Mouse (Mus musculus) fibroblast of lung, adult 2 months (primary cell): Measurements from ENCODE around the gene Spata32.
A peak's percentile ranks its signal among the peaks of the same experiment; 100 is the strongest.

Experiments used
- DNase-seq: peaks from one replicate; pipeline ENCODE4 v3.0.0-alpha.2; 2011; ENCODE audit warnings: low read depth

The Spata32 gene

DNA sequence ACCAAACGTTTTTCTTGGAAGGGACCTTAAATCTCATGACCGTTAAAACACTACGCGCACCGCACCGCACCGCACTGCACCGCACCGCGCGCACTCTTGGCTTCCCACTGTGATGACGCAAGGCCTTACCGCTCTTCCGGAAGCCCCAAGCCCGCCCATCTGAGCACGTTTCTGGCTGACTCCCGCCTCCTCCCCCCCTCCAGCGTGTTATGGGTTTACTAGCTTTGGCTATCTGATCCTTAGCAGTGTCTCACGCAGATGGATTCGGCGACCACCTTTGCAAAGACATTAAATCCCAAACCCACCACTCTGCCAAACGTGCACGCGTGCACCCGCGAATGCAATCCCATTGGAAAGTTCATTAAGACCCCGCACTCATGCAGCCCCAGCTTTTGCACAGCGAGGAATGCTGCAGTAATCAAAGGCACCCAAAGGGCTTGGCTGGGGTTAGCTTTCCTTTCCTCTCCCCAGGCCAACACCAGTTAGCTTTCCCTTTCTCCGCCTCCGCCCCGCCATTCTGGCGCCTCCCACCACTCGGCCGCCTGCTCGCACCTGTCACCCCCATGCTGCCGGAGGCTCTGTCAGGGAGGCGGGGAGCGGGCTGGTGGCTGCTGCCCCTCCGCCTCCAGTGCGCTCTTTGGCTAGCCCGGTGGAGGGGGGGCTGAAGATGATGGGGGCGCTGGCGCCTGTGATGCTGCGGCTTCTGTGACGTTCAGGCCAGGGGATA, at the start of gene Spata32:
TSS of gene Spata32 (minus strand) at position 643 of the 727 bp plus-strand sequence.
- DNase-seq, result no peak

DNA sequence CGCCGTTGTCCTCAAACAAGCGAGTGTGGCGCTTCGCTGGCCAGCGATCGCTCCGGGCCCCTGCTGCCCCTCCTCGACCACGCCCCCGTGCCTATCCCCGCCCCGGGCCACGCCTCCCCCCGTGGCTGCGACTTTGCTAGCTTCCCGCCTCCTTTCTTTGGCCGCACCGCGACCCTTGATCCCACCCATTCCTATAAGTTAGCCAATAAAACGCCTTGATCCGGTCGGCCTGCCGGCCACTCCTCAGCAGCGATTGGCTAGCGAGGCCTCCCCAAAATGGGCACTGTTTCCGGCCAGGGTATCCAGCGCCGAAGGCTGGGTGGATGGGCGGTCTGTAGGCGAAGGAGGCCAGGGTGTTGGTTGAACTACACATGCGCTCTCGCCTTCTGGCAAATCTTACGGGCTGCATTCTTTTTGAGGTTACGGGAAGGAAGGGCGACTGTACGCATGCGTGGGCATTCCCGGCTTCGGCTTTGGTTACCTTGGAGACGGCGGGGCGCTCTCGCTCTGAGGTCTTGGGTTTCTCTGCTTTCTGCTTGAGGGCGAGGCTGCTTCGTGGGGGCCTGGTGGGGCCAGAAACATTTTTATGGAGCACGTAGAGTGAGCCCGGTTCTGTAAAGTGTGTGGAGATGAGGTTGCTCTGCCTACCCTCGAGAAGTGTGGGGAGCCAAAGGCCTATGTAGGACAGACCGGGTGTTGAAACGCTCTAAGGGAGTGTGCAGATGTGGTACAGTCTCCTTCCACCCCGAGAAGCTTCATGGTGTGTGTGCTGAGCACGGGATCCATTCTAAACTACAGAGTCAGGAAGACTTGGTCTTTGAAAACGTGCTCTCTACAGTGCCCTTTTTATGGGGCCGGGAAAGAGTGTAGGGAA, 49.4 kb upstream of the Spata32 start, which contains the start of gene Map3k14:
TSS of gene Map3k14 (minus strand) at position 127 of the 874 bp plus-strand sequence.
- peak; percentile 100 for DNase-seq

DNA sequence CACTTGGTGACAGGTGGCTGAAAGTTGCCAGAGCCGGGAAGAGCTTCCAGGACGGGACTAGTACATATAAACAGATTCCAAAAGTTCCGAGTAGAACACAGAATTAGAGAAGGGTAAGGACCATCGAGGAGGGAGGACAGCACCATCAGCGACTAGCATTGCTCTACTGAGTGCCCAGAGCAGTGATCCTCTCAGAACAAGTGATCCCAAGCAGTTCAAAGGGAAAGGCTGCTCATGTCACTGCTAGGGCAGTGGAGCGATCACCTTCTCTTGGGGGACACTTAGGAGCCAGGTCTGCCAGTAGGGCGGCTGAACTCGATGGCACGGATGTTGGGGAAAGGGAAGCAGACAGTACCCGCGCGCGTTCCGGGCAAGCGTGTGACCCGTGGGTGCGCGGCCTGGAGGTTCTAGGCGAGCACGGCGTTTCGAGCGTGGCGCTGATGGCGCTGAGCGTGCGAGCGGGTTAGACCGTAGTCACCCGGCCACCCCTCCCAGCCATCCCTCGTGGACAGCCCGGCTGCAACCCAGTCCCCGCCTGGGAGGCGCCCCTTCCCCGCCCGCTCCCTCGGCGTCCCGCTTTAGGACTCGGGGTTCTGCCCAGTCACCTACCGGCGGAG, 48.6 kb upstream of the Spata32 start:
- DNase-seq, result no peak

DNA sequence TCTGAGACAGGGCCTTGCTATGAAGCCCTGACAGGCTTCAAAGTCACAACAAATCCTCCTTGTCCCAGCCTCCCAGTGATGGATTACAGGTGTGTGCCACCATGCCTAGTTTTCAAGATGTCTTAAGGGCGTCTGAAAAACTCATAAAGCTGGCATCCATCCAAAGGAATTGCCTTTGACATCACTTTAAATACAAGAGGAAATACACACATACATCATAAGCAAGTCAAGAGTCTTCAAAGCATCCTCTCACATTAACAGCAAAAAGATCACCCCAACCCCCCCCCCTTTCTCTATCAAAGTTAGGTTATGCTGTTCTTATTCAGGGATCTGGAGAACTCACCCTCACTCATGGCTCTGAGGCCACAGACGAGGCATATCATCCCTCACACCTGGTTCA, 47.6 kb upstream of the Spata32 start:
- DNase-seq, result no peak

DNA sequence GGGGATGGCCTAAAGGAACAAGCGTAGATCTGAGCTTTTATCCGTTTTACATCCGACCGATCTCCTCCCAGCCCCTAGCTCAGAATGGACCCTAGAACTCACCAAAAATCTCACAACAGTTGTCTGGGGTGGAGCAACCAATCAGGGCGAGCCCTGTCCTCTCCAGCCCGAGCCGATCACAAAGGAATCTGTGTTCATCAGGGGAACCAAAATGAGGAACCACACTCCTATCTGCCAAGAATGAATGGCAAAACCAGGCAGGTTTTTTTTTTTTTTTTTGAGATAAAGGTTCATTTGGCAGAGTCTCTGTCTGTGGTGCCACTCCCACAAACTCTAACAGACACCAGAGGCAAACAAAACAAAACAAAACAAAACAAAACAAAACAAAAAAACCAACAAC, 47.0 kb upstream of the Spata32 start:
- DNase-seq, result no peak

DNA sequence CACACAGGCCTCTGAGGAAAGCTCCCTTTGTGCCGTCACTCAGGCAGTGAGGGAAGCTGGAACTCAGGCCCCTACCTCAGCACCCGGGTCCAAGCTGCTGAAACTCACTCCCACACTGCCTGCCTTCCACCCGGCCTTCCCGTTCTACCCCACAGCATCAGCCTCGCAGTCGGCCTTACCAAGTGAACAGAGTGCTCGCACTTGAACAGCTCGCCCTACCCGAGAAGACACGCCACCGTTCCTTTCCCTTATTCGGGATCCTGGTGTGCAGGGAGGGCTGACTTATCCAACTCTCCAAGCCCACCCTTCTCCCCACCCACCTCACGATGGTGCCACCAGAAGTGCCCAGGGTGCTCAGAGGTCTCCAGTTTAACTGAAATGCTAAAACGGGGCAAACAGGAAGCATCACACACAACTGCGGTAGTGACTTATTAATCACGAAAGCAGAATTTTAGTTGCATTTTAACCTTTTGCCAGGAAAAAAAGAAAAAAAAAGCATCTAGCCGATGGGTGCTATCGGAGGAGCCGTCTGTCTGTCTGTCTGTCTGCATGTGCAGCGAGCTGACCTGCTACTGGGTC, 46.3 kb upstream of the Spata32 start:
- no peak for DNase-seq

DNA sequence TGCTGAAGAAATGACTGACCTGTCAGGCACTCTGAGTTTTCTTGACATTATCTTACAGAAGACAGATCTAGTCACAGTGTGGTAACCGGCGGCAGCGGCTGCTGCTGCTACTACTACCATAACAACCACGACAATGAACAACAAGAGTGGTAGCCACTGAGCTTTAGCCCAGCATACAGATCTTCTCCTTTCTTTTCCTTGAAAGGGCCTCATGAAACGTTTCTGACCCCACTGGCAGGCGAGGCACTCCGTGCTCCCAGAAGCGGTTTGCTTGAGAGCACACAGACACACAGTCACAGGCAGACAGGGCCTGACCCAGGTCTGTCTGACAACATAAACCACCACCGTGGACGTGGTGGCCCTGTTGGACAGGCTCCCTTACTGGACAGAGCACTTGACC, 45.3 kb upstream of the Spata32 start:
- no peak for DNase-seq

DNA sequence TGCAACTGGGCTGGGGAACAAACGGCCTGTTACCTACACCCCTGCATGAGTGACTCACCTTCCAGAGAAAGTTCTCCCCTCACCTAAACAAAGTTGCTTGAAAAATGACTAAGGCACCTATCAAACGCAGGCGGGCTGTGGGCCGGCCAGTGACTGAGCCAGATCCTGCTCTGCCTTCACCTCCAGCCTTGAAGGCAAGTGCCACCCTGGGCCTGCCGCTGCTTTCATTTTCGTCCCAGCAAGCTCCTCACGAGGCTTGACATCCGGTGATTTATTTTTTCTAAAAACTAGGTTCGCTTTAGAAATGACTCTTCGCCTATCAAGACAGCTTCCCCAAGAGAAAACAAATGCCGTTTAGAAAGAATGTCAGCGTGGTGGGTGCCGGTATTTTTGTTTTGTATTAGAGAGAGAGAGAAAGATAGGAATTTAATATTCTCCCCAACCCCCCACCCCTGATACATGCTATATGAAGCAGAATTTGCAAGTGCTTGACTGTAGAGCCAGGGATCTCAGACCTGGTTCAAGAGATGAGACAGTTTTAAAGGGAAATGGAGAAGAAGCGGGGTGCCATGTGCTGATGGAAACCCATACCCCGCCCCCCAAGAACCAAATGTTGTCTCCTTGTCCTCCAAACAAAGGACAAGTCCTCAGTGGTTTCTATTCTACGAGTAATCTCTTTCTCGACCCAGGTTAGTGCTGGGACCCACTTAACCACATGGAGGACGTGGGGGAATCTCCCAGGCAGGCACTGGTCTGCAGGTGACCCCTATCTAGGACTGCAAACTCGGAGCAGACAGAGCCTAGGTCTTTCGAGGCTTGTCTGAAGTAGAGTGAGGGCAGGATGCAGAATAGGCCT, 44.4 kb upstream of the Spata32 start:
- no peak for DNase-seq

DNA sequence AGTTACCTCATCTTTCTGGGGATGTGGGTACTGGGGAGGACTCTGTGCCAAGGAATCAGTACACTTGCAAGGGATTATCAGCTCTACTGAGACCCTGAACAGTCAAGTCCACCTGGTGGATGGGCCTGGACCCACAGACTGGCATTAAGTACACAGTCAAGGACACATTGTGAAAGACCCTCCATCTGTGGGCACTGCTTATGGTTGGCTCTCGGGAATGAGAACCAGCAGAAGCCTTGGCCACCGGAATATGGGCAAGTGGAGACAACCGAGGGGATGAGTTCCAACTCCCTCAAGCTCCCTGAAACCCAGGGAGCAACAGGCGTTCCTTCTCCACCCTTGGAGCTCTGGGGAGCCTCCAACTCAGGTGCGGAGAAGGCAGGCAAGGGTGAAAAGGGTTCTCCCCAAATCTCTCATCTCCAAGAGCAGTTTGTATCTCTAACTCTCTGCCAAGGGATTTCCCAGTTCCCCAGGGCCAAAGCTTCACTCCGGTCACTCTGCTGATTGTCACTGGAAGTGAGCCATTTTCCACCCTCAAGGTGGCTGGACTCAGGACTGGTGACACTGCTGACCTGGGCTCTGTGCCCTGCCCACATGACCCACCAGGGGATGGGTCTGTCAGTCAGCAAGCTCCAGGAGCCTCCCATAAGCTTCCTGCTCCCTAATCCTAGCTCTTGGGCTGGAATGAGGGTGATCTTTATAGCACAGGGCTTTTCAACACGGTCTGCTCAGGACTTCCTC, 43.6 kb upstream of the Spata32 start:
- DNase-seq, result no peak

DNA sequence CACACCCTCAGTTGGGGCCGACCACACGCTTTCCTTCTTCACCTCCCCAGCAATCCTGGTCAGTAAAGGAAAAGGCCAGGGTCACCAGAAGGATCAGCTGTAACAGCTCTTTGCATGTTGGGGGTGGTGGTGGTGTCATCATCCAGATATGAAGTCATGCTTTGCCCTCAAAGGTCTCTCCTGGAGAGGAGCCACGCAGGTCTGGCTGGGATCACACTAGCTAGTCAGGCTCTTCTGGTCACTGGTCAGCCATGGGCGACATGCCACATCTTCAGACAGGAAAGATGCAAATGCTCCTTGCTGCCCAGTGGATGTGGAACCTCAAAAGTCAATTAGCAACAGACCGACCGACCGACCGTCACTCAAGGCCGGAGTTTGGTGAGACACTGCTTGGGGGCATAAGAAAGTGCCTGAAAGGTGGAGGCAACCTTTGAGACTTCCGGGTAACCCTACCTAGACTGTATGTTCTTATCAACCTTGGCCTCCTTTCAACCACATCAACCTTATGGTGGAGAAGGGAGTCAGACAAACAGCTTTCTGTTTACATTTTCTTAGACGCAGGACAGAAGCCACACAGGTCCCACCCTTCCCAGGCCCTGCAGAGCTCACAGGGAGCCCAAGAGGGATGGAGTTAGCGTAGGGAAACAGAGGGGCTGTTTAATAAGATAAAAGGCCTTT, 42.4 kb upstream of the Spata32 start:
- DNase-seq, result no peak

DNA sequence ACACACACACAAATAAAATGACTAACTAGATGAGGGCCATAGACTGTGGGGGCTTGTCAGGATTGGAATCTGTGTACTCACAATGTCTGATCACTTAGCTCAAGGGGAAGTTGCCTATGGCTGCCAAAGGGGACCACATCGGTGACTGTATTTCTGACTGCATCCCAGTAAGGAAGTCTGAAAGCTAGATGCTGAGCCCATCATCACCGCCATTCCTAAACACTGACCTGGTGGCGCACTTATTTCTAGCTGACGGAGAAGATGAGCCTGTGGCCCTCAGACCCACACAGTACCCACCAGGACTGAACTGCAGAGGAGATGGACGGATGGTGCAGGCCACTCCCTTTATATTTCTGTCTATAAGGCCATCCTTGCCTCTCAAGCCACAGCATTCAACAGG, 41.8 kb upstream of the Spata32 start:
- DNase-seq, result no peak

DNA sequence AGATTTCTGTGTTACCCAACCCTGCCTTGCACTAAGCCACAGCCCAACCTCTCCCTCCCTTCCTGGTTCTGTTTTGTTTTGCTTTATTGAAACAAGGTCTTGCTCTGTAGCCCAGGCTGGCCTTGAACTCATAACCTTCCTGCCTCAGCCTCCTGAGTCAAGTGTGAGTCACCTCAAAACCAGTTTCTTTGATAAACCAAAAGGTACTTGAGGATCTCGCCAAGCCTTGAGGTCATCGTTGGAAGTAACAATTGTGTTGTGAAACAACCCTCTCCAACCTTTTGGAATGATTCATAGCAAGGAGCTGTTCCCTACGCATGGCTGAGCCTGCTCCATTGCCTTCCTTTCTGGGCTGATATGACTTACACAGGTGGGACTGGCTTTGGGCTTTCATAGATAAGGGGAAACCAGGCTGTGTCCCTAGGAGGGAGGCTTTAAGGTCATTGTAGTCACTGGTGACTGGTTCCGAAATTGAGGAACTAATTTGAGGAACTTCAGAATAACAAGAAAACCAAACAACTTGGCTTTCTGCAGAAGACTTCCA, 39.8 kb upstream of the Spata32 start:
- DNase-seq, result no peak

DNA sequence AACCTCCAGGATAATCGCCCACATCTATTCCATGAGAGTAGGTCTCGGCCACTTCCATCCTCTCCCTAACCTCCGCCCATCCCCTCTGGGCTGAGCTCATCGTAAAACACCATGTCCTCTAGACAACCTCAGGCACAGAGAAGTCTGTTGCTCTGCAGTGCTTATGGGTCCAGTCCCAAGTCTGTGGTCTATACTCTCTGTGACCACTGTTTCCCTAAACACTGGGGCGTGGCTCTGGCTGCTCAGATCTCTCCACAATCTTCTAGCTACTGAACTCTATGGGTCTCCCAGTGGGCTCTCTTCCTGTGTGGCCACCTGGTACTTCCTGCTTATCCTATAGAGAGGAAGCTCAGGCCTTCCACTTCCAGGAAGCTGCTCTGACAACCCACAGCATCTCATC, 35.4 kb upstream of the Spata32 start:
- DNase-seq, result no peak

DNA sequence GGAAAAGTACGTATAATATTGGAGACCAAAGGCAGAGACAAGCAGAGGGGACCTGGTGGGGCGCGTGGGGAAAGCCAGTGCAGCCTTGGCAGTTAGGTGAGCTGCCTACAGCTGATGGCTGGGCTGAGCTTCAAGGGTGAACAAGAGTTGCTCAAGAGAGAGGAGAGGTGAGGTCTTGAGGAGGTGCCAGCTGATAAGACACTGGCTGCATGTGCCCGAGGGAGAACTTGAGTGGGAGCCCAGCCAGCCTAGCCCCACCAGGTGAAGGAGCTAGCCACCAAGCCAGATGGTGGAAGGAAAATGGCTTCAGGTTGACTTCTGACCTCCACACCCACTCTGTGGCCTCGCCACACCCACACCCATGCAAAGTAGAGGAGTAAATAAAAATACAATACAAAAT, 34.1 kb upstream of the Spata32 start:
- no peak for DNase-seq

DNA sequence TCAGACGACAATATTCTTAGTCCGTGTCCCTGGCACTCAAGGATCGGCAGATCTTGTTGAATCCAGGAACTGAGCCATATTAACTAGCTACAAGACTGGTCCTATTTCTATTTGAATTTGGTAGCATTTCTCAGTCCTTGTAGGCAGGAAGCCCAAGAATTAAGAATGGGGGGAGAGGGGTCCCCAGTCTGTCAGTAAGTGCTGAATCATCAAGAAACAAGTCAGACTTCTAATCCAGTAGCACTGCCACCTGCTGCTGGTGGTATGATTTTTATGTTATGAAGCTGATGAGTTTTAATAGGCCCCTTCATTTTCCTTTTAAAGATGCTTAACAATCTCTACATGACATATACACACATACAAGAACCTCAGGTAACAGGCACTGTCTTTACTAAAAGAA, 32.1 kb upstream of the Spata32 start:
- no peak for DNase-seq

DNA sequence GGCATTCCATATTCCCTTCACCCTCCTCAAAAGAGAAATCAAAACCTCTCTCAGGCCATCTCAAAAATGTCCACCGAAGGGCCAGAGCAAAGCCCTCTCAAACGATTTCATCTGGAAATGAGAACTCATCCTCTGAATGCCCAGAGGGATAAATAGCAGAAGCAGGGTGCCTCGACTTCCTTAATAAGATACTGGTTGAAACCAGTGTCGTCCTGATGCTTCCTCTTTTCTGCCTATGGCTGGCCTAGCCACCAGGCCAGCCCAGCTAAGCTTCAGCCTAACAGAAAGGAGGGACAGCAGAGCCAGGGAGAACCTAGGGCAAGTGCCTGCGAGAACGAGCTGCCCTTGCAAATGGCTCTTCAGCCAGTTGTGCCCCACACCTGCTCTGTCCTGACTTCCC, 31.3 kb upstream of the Spata32 start:
- no peak for DNase-seq

DNA sequence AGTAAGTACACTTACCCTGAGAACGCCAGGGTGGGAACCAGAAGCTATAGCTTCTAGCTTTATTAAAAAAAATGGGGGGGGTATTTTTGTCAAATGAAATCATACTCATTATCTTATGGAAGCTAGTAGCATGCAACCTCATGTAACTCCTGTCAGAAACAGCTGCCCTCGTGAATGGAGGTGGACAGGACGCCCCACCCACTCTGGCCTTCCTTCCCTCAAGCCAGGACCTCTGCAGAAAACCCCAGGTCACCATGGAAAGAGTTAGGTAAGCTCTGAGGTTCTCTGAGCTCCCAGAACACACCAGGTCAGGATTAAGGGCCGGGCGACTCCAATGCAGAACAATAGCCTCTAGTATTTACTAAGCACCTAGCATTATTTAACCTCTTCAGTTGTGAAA, 30.6 kb upstream of the Spata32 start:
- no peak for DNase-seq

DNA sequence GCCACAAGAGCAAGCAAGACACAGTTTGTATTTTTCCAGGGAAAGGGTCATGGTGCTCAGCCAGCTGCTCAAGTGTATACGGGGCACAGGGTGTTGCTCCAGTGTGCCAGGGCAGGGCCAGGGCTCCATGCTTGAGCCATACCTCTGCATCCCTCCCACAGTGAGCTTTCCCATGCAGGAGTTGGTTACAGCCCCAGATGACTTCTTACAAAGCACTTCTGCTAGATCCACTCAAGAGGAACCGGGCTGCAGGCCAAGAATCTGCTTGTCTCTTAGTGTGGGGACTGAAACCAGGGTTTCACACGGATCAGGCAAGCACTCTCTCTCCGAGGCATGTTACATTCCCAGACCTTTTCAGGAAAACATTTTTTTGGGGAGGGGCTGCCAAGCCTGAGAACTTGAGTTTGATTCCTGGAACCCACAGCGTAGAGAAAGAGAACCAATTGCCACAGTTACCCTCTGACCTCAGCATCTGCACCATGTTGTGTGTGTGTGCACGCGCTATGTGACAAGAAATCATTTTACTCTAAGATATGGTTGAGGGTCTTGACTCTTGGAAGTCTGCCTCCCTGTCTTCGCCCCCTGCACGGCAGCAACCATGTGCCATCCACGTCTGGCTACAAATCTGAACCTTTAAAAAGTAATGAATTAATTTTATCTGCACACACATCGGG, 29.4 kb upstream of the Spata32 start:
- DNase-seq, result peak; percentile 98

DNA sequence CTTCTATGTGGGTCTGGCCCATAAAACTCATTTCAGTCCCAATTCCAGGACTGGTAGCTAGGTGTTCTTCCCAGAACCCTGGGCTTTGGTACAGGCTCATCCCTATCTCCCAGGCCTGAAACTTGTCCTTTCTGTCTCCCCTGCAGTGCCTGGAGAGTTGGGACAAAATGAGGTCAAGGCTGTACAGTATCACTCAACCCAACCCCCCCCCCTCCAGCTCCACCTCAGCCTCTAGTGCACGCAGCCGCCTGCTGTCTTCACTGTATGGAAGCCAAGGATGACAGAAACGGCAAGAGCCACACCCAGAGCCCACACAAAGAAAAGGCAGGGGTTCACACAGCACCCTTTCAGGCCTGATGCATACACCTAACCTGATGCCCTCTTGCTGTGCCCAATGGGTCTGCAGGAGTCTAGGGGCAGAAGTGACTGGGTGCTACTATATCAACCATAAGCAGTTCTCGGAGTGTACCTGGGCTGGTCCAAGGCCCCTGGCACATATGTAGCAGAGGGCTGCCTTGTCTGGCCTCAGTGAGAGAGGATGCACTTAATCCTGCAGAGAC, 28.6 kb upstream of the Spata32 start:
- DNase-seq, result no peak
